Mouse (Mus musculus) CD4-positive, CD25-positive, alpha-beta regulatory T cell, adult 2 months (primary cell): Measurements from ENCODE around the gene Cbx4.

Experiments
- DNase-seq: peaks from one replicate; pipeline ENCODE4 v3.0.0-alpha.2; 2012; ENCODE audit warnings: low read depth, low spot score

Gene Cbx4

DNA sequence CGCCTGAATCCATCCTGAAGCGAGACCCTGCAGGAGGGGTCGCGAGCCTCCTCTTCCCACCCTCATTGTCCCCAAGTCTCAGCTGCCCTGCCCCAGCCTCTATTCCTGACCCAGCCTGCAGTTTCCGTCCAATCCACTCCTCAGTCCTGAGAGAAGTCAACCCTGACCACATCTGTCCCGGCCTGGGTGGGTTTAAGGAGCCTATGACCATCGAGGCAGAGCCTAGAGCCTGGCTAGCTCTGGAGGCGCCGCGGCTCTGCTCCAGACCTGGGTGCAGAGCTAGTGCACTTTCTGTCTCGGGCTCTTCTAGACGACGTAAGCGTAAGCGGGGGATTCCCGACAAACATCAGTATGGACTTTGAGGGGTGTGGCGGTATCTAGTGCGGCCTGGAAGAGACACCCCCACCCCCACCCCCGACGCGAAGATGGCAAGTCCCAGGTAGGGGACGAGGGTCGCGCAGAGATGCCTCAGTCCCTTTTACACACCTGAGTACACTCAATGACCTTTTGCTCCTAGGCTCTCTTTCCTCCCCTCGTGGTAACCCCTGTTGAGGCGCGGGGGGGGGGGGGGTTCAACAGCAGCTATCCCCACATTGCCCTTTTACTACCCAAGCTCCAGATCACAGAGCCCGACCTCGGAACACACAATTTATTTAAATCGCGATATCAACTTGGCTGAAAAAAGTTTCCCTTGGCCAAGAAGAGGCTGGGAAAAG lies 44.1 kb downstream of the Cbx4 start:
- DNase-seq = peak; percentile 75

DNA sequence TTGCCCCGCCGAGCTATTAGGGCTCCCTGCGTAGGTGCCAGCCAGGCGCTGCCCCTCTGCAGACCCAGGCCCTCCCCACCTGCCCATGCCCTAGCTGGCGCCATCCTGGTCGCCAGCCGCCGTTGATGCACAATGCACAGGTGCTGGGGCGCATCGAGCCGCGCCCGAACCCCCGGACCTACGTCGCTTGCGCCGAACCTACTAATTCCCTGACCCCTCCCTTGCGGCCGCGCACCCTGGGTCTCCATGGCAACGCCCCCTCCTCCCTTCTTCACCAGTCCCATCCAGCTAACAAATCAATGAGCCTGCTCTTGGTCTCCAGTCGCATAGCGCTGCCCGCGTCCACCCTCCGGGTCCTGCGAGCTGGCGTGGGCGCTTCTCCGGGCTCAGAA lies 44.7 kb downstream of the Cbx4 start:
- DNase-seq = no peak

DNA sequence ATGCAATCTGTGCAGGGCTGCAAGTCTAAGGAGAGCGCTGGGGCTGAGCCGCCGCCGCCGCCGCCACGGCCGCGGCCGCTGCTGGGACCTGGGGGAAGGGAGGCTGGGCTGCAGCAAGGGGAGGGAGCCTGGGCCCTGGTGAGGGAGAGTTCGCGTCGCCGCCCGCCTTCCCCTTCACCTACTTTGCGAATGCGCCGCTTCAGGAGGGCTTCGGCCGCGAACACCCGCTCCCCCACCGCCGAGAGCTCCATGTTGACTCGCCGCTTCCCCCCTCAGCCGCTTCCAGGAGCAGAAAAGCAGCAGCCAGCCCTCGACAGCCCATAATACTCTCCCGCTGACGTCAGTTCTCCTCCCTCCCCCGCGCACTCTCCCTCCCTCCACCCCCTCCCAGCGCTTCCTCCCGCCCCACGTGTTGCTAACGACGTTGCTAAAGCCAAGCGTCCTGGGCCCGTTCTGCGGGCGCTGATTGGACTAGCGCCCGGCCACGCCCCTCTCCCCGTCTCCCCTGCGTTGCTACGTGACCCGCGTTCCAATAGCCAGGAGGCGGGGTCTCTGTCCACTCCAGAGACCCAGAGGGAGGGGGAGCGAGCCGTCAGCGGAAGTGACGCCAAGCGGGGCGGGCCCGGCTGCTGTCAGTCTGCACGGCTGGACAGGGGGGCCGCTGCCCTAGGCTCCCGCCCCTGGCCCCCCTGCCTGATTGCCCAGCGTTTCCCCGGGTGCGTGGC lies 45.3 kb downstream of the Cbx4 start, which contains the start of gene Cbx8:
Cbx8 (minus strand) TSS at position 370 of the 725 bp plus-strand sequence.
- DNase-seq = peak; percentile 99

DNA sequence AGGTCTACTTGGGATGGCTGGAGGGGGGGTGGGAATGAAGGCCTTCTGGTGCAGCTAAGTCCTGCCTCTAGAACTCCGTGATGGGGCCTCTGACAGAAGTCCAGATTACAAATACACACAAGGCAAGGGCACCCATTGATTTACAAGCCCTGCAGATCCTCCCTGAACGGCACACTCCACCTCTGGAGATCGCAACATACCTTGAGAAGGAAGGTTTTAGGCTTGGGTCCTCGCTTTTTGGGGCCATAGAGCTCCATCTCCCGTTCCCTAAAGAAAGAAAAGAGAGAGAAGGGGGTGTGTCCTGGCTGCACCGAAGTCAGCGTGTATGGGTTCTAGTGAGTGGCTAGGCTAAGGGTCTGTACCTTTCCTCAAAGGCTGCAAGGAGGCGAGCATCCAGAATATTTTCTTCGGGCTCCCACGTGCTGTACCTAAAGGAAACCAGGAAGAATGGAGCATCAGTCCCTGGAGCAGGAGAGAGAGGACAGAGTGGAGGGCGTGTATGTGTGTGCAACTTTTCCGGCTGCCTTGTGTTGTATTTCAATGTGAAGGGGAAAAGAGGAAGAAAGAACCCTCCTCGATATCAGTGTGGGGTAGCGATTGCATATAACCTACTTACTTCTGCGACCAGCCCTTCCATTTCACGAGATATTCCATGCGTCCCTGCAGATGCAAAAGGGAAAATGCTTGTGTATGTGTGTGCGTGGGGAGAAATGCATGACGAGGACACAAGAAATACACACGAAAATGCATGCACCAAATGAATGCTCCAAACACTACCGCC lies 46.1 kb downstream of the Cbx4 start:
- no peak for DNase-seq

DNA sequence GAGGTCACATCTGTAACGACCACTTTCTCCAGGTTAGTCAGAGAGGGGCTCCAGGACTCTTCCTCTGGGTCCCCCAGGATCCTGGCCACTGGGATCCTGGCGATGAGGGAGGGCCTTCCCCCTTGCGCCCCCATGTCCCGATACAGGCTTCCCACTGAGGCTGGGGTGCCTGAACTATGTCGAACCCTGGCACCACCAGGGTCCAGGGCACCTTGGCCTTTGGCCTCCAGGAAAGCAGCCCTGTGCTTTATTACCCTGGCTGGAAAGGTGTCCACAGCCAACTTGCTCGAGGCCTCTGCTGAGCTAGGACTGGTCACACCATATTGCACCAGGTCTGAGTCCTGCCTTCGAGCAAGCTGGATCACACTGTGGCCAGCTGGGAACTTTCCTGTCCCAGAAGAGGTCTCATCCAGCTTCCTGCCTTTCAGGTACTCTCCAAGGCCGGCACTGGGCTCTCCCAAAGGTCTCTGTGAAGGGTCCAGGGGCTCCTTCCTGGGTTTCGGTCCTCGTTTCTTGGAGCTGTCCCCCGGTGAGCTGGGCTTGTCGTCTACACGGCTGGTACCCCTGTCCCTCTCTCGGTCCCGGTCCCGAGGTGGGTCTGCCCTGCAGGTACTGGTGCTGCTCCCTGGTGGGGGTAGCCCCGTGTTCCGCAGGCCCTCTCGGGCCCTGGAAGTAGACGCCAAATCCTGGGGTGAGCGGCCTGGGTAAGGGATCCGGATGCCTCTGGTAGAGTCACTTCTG lies 47.1 kb downstream of the Cbx4 start:
- DNase-seq = no peak

DNA sequence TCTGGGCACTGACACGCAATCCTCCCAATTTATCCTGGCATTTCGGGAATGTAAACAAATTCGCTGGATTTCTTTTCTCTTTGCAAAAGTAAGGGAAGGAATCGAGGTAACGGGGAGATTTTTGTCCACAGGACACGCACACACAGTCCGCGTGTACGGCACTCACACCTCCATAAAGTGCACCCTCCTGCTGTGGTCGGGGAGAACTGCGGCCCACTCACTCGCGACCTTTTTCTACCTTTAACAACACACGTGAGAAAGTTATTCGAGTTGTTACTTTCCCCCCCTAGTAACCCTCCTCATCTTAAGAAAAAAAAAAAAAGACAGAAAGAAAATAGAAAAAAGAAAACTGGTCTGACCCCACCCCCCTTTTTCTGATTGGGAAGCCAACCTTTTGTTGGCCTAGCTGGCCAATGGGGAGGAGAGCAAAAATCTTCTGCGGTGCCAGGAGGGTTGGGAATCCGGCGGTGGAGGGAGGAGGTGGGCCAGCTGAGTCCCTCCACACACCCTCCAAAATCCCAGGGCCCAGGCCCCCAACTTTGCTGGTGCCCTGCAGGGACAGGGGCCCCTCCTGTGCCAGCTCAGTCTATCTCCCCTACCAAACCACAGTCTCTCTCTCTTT lies 48.1 kb downstream of the Cbx4 start:
- DNase-seq = no peak

DNA sequence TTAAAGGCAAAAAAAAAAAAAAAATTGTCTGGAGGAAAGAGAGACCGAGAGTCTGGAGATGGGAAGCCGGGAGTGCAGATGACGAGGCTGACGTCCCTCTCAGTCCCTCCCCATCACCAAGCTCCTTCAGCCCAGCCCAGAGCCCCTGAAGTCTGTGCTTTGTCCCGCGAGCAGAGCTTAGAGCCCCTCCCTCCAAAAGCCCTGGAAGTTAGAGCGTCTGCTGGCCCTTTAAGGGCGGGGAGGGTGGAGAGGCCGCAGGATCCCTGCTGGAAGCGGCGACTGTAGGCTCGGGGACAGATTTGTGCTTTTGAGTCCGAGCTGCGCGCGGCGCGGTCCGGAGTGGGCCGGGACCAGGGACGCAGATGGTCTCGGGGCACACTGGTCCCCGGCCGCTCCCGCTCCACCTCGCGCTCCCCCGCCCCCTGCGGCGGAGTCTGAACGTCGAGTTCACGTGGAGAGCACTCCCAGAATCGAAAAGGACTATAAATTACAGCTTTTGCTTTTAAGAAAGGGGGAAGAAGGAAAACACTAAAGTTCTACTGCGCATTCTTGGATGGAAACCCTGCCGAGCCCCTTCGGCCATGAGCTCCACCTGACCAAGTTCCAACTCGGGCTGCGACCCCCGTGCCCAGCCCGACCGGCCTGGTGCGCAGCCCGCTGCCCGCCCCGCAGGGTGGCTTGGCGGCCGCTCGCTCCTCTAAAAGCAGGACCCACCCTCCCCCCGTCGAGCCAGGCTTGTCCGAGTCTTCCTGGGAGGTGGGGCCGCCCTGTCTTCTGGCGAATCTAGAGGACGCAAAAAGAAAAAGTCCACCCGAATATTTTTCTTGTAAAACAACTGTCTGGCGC lies 48.9 kb downstream of the Cbx4 start:
- DNase-seq = no peak

DNA sequence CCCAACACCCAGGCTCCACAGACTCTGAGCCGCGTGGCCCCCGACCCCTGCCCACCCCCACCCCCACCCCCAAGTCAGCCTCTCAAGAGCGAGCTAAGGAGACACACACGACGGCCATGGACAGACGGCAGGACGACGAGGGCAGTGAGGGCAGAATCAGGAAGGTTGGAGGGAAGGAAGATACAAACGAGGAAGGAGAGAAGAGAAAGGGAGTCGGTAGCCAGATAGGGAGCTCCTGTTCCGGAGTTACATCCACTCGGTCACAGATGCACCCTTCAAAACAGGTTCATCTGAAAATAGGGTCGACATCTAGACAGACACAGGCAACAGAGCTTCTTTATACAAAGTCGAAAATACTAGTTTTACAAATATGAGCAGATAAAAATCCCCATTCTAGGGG lies 49.6 kb downstream of the Cbx4 start:
- no peak for DNase-seq

DNA sequence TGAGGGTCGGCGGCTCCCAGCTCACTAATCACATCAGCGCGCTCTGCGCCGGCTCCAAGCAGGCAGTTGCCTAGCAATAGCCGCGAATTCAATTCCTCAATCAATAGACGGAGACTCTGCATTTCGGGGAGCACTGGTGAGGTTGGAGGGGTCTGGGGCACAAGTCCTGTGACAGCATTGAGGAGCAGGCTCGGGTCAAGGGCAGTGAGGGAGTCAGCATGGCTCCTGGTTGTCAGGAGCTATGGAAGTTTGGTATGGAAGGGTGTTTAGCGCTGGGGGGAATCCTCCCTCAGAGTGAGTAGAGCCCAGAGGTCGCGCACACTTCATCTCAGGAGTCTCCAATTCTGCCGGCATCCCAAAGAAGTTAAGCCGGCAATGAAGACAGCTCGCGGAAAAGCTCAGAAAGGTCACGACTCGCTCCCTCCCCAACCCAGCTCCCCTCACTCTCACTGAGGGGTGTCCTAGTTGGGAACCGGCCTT lies 50.3 kb downstream of the Cbx4 start:
- peak; percentile 25 for DNase-seq

DNA sequence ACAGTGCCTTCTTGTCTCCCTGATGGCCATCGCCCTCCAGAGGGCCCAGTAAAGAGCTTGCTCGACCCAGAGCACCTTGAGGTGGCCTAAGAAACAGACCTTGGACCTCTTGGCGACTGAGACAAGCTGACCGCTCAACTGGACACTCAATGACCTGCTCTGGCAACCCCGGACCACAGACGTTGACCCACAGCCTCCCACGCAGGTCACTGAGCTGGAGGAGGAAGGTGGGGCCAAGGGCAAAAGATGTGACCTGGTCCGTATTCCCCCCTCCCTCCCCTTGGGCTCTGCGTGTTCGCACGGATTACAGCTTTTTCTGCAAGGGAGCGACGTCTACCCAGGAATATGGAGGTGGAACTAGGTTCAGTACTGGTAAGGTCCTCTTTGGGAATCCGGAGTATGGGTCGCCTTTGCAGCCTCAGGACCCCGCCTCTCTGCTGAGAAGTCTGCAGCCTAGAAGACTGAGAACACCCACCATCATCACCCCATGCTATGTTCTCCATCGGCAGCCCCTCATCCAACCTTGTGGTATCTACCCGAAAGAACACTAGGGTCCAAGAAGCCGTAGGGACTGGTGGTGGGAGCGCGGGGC lies 50.8 kb downstream of the Cbx4 start:
- DNase-seq = no peak

DNA sequence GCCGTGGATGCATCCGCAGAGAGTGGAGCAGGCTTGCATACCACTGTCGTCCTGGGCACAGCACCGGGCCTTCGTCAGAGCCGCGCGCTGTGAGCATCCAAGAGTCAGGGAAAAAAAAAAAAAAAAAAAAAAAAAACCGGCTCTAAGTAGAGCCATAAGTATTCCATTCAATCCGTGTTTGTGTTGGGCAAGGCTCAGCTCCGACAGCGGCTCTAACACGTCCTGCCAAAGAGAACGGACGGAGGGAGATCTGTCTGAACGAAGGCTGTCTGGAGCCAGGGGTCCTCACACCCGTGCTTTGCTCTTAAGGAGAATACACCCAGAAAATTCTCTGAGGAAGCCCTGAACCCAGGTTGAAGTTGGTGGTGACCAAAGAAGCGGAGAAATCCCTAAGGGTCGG lies 51.4 kb downstream of the Cbx4 start:
- DNase-seq = no peak

DNA sequence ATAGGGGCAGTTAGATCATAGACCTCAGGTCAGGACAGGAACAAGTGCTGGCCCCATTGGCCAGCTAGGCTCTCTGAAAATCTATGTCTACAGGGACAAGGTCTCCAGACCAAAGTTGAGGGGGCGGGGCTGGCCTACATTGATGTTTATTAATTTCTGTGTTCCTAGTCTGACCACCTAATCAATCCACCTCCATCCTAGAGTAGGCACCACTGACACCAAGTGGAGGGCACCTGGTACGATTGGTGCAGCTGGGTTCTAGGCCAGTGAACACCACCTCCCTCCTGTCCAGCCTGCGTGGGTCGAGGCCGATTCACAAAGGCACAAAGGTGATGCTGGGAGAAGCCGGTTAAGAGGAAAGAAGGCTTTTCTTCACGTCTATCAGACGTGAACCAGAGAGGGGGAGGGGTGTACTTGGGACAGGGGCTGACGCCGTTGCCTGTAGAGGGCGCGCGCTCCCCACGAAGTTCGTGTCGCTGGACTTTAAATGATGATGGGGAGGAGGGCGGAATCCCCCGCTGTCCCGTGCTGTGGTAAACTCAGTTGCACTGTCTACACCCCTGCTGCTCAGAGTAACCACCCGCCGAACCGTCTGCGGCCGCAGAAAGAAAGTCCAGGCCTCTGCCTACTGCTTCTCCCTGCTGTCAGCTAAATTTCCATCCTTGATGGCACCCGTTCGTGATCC lies 52.0 kb downstream of the Cbx4 start:
- peak; percentile 92 for DNase-seq
